Mouse (Mus musculus) MN1 (cell line): ENCODE data around the gene Tubgcp5.
A peak's percentile ranks its signal among the peaks of the same experiment; 100 is the strongest.
"Not testable (repeated sequence)": the region's sequence is repeated elsewhere in the genome, so short reads cannot be mapped to it uniquely, and the experiment has no call there.

Source experiments
- DNase-seq: peaks from one replicate; pipeline ENCODE4 v3.0.0-alpha.2; 2016; ENCODE audit warnings: low spot score

Tubgcp5 gene

DNA sequence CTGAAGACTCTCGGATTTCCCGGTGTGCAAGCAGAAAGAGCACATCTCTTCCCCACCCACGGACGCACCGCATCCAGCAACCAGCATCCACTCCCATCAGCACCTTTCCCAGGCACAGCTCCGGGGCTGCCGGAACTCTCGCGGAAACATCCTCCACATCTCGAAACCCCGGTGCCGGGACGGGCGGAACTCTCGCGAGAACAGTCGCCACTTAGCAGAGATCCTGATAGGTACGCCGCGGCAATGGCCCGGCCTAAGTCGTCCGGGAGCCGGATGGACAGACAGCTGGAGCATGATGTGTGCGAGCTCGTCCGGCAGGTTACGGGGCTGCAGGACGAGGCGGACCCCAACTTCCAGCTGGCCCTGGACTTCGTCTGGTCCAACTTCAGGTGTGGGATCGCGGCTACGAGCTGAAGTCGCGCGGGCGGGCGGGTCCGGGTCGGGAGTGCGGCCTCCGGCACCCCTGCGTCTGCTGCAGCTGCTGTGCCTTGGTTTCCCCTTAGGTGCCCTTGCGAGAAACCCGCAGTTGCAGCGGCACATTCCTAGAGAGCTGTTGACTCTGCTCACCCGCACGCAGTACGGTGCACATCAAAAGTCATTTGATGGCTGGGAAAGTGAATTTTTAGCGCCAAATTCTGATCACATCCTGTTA lies at the start of gene Tubgcp5:
Gene Tubgcp5, plus strand, starts transcription at position 203 of the 652 bp plus-strand sequence.
- peak; percentile 96 for DNase-seq

DNA sequence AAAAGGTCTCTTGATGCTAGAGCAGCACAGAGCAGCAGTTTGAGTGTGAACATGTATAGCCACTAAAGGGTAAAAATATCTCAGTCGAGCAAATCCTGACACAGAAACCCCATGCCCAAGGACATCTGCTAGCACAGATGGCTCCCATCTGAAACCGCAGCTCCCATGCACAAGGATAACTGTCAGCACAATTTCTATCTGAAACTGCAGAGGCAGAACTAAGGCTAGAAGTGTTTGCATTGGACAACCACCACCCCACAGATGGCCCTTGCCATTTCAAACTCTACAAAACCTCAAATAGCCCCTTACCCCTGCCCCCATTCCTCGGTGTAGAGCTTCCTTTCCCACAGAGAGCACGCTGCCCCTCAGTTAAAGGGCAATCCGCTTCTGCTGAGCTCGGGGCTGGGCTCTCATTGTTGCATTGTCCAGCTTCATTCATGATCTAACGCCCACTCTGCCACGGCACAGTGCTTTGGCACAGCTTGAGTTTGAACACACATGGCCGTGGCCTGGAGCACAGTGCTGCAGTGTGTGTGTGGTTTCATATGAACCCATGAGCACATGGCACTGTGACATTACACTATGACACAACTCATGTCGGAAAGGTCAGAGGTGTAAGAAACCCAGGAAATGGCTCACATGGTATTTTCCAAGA lies 49.3 kb upstream of the Tubgcp5 start:
- DNase-seq = no peak

- DNase-seq = no peak
Observed at GRCm38 (mm10) chr7:55750841-55751240, 43.1 kb upstream of the Tubgcp5 start.

GRCm38 (mm10) chr7:55759346-55759745 lies 34.6 kb upstream of the Tubgcp5 start:
- no peak for DNase-seq

- DNase-seq = no peak
Observed at GRCm38 (mm10) chr7:55767926-55768325, 26.0 kb upstream of the Tubgcp5 start, which contains the start of gene Siglech. Gene Siglech (plus strand): TSS chr7:55768178.

- no peak for DNase-seq
Observed at GRCm38 (mm10) chr7:55780011-55780410, 13.9 kb upstream of the Tubgcp5 start.

- no peak for DNase-seq
Observed at GRCm38 (mm10) chr7:55782493-55782892, 11.5 kb upstream of the Tubgcp5 start.

DNA sequence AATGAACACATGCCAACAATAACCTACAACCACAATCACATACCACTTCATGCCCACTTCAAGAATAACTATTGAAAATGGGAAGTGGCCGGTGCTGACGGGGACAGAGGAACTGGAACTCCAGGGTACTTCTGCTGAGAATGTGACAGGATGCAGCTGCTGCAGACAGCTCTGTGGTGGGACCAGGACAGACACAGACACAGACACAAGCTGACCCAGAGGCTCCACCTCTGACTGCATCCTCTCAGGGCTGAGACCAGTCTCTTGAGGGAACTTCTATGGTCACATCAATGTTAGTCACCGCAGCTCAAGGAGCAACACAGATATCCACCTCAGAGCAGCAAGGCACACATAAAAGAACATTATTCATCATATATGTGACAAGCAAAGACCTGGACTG lies 9.4 kb upstream of the Tubgcp5 start:
- no peak for DNase-seq

- not testable (repeated sequence) for DNase-seq
Observed at GRCm38 (mm10) chr7:55790586-55790985, 3.4 kb upstream of the Tubgcp5 start.

GRCm38 (mm10) chr7:55792280-55792679 lies 1.7 kb upstream of the Tubgcp5 start:
- no peak for DNase-seq

- peak; percentile 5 for DNase-seq
Observed at GRCm38 (mm10) chr7:55793236-55793951, 560 bp upstream of the Tubgcp5 start.

DNA sequence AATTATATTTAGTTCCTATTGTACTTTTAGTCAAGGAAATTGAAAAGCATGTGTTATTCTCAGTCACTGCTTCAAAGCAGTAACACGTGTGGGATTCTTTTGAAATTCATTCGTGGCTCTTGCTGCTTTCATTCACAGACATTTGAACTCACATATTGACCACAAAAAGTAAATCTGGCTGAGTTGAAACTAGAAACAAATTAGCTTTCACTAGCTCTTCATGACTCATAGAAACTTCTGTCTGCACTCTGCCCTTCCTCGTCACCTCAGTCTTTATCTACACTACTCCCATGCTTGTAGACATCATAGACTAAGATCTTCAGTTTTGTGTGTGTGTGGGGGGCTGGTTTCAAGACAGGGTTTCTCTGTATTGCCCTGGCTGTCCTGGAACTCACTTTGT lies 6.0 kb downstream of the Tubgcp5 start:
- DNase-seq = no peak

- no peak for DNase-seq
Observed at GRCm38 (mm10) chr7:55809967-55810366, 16.0 kb downstream of the Tubgcp5 start.

DNA sequence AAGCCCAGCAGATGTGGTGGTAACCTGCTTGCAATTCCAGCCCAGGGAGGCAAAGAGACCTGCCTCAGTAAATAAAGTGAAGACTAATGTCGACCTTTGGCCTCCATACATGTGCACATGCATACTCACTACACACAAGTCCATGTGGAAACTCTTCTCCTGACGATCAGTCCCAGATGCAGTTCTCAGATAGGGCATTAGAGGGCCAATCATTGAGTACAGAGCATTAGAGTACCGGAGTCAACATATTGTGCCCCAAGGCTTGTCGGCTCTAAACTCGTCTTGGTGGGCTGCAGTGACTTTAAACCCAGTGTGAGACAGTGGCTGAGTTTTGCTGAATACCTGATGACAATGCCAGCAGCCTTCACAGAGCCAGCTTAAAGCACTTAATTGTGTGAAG lies 30.5 kb downstream of the Tubgcp5 start:
- DNase-seq = no peak

DNA sequence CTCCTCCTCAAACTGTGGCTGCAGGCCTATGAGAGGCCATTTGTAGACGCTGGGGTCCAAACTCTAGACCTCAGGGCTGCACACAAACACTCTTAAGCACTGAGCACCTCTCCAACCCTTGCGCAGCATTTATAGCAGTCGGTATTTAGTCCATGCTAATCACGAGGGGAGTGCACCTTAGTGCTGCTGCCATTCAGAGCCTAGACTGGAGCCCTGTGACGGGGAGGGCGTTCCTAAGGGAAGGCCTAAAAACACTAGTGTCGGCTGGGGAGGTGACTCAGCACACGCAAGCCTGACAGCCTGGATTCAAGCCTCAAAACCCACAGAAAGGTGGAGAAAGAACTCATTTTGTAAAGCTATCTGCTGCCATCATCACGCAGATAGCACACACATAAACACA lies 33.6 kb downstream of the Tubgcp5 start:
- DNase-seq = no peak

GRCm38 (mm10) chr7:55836877-55837276 lies 42.9 kb downstream of the Tubgcp5 start:
- no peak for DNase-seq

- DNase-seq = no peak
Observed at GRCm38 (mm10) chr7:55841445-55841844, 47.5 kb downstream of the Tubgcp5 start, which contains the start of gene Cyfip1. Gene Cyfip1 (plus strand): TSS chr7:55841745.

DNA sequence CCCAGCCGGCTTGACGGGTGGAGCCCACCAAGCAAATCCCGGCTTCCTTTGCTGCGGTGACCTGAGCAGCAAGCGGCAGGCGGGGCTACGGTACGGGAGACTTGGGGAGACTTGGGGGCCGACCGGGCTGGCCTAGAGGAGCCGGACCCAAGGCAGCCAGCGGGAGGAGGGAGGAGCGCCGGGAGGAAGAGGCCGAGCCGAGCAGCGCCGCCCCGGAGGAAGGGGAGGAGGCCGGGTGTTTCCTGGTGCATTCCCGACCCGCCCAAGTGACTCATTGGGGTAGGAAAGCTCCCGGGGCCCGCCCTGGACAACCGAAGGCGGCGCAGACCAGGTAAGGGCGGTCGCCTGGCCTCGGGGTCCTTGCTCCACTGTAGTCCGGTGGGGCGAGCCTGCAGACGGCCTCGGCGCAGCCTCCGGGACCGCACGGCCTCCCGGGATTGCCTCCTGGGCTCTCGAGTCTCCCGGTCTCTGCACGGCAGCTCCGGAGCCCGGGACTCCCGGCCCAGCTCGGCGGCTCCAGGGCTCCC lies 48.1 kb downstream of the Tubgcp5 start:
- DNase-seq = peak; percentile 81

- peak; percentile 45 for DNase-seq
Observed at GRCm38 (mm10) chr7:55842504-55843152, 48.7 kb downstream of the Tubgcp5 start.

- DNase-seq = no peak
Observed at GRCm38 (mm10) chr7:55846606-55847312, 52.8 kb downstream of the Tubgcp5 start.

- DNase-seq = no peak
Observed at GRCm38 (mm10) chr7:55849948-55850571, 56.1 kb downstream of the Tubgcp5 start.
